Mouse (Mus musculus): Measurements from ENCODE around the gene Cln5. TPM values are rescaled to one million over a fixed set of nuclear protein-coding genes. Genes with fewer than 3 reads are reported as not detected.

Gene Cln5
- total and polyA plus RNA-seq, 3 experiments: 12.7 to 20.3 (median 19.1) TPM

DNA sequence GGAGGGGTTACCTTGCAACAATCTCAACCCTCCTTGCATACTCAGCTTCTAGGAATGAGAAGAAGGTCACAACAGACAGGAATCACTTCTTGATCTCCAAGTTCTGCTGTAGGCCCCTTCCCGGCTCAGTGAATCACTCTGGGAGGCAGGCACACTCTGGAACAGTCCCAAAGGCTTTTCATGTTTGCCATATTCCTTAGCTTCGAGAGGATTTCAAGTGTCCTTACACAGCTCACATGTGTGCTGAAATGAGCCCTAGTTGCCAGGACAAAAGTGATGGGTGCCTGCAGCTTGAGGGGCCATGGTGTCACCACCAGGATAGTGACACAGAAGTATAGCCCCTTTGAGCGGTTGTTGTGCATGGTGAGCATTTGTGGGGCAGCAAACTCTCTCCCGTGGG, 2.7 kb downstream of the Cln5 start:
- Histone ChIP-seq H3K79me2 (replicated peaks; ENCODE audit: control insufficient read depth, insufficient read depth, low read length) (0 out of 2 replicates have a peak, but pooled peaks cover 2% of the 10 kb centered on the region), H3K27me3 (ENCODE audit: control insufficient read depth, insufficient read depth, low read length) (no peaks in the 10 kb centered on the region), H3K4me3 (no peak overlapping the region), H3K27ac (no peak overlapping the region), H3K36me3 (ENCODE audit: control insufficient read depth, insufficient read depth, low read length) (peaks cover 3% of the 10 kb centered on the region; the same call in 1 of the 2 replicates), H3K9ac (ENCODE audit: low read depth, low read length) (no peak overlapping the region), H3K4me1 (ENCODE audit: control insufficient read depth, insufficient read depth, low read length) (peaks cover 1% of the 10 kb centered on the region; the same call in 1 of the 2 replicates)
- intact Hi-C loops (cut with DNase I): loop anchor here (2.0 kb wide), 1 partner anchor 14 kb away; no protein-coding TSS in a partner anchor
- TF ChIP-seq EP300 (IDR thresholded peaks at IDR 0.05; ENCODE audit: insufficient read depth, low read depth, low read length) (no peak), POLR2A (IDR thresholded peaks at IDR 0.05; ENCODE audit: insufficient read depth, low read depth, low read length) (no peak), CTCF (IDR thresholded peaks at IDR 0.05) (no peak)
- 86% methylated on average over 4 of the region's 4 CpGs for WGBS
- no peak for DNase-seq

DNA sequence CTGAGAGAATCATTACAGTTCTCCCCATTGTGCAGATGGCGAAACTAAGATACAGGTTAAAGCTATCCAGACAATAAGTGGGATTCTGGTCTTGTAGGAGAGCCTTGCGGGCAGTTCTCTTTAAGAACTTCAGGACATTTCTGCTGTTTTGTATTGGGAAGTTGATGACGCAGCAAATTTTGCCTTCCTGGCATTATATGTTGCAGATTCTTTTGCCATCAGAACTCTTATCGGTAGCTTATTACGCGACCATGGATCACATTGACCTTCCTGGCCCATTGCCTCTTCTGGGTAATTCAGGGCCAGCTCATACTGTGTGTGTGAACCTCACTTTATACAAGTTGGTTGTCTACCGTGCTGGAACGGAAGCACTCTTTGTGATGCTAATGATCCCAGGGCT, 3.8 kb downstream of the Cln5 start:
- TF ChIP-seq EP300 (IDR thresholded peaks at IDR 0.05; ENCODE audit: insufficient read depth, low read depth, low read length) (no peak), CTCF (IDR thresholded peaks at IDR 0.05) (no peak), POLR2A (IDR thresholded peaks at IDR 0.05; ENCODE audit: insufficient read depth, low read depth, low read length) (no peak)
- Histone ChIP-seq H3K27ac (no peak overlapping the region), H3K36me3 (ENCODE audit: control insufficient read depth, insufficient read depth, low read length) (peaks cover 6% of the 10 kb centered on the region; the same call in 1 of the 2 replicates), H3K4me1 (ENCODE audit: control insufficient read depth, insufficient read depth, low read length) (peaks cover 1% of the 10 kb centered on the region; the same call in 1 of the 2 replicates), H3K4me3 (no peak overlapping the region), H3K9ac (ENCODE audit: low read depth, low read length) (no peak overlapping the region), H3K79me2 (replicated peaks; ENCODE audit: control insufficient read depth, insufficient read depth, low read length) (0 out of 2 replicates have a peak, but pooled peaks cover 2% of the 10 kb centered on the region), H3K27me3 (ENCODE audit: control insufficient read depth, insufficient read depth, low read length) (no peaks in the 10 kb centered on the region)
- no peak for DNase-seq
- intact Hi-C loops (cut with DNase I): loop anchor here (2.0 kb wide), 1 partner anchor 13 kb away; no protein-coding TSS in a partner anchor
- 98% methylated on average over 8 of the region's 8 CpGs for WGBS

DNA sequence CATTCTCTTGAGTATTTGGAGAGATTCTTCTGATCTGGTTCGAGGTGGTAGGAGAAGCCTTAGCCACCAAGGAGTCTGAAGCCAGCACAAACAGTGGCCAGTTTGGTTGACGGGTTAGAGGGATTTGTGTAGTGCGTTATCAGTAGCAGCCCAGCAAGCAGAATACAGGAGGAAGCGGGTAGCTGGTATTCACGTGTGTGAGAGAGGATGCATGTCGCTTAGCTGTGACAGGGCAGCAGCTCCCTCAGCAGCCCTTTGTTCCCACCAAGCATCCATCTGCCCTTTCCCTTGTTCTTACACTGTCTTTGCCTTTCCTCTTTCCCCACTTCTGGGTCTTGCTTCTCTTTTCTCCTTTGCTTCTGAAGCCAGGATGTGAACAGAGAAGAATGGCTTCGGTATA, 5.2 kb downstream of the Cln5 start:
- no peak for DNase-seq
- H3K36me3 ChIP-seq (ENCODE audit: control insufficient read depth, insufficient read depth, low read length): peaks cover 6% of the 10 kb centered on the region; the same call in 1 of the 2 replicates
- intact Hi-C loops (cut with DNase I): no loop called here
- TF ChIP-seq POLR2A (IDR thresholded peaks at IDR 0.05; ENCODE audit: insufficient read depth, low read depth, low read length): no peak
- no peak for TF ChIP-seq CTCF (IDR thresholded peaks at IDR 0.05)
- TF ChIP-seq EP300 (IDR thresholded peaks at IDR 0.05; ENCODE audit: insufficient read depth, low read depth, low read length): no peak
- H3K27me3 ChIP-seq (ENCODE audit: control insufficient read depth, insufficient read depth, low read length): no peaks in the 10 kb centered on the region
- 78% methylated on average over 7 of the region's 7 CpGs for WGBS
- H3K4me1 ChIP-seq (ENCODE audit: control insufficient read depth, insufficient read depth, low read length): no peaks in the 10 kb centered on the region; the same call in 1 of the 2 replicates
- no peak overlapping the region for H3K27ac ChIP-seq
- 0 out of 2 replicates have a peak, but pooled peaks cover 2% of the 10 kb centered on the region for H3K79me2 ChIP-seq (replicated peaks; ENCODE audit: control insufficient read depth, insufficient read depth, low read length)
- no peak overlapping the region for H3K4me3 ChIP-seq
- no peak overlapping the region for H3K9ac ChIP-seq (ENCODE audit: low read depth, low read length)

DNA sequence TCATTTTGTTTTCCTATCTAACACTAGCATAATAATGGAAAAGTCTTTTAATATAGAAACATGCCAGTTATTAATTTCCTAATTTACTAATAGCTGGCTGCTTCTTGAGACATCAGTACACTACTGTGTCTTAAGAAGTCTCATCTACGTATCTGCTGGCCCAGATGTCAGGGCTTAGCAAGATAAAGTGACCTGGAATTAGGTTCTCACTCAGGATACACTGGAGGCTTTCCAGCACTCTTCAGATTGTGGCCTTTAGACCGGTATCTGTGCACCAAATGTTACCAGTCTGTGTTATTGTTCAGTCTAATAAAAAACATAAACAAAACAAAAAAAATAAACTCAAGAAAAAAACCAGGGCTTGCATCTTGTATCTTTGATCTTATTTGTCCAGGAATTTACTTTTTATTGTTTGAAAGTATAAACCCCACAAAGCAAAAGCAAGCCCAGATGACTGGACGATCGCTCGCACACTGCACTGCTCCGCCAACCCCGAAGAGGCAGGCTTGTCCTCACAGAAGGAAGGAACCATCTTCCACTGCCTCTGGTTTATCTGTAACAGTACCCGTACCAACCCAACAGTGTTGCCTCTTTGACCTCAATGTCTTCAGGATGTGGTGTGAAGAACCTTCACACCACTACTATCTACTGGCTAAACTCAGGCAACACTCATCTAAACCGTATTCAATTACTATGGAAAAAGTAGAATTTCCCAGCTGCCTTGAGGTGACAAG, 7.4 kb downstream of the Cln5 start:
- H3K36me3 ChIP-seq (ENCODE audit: control insufficient read depth, insufficient read depth, low read length): peaks cover 12% of the 10 kb centered on the region
- no peak for DNase-seq
- TF ChIP-seq EP300 (IDR thresholded peaks at IDR 0.05; ENCODE audit: insufficient read depth, low read depth, low read length) (no peak), POLR2A (IDR thresholded peaks at IDR 0.05; ENCODE audit: insufficient read depth, low read depth, low read length) (no peak), CTCF (IDR thresholded peaks at IDR 0.05) (no peak)
- H3K4me3 ChIP-seq: no peak overlapping the region
- no peak overlapping the region for H3K9ac ChIP-seq (ENCODE audit: low read depth, low read length)
- 0 out of 2 replicates have a peak, but pooled peaks cover 2% of the 10 kb centered on the region for H3K79me2 ChIP-seq (replicated peaks; ENCODE audit: control insufficient read depth, insufficient read depth, low read length)
- intact Hi-C loops (cut with DNase I): no loop called here
- no peaks in the 10 kb centered on the region; the same call in 1 of the 2 replicates for H3K4me1 ChIP-seq (ENCODE audit: control insufficient read depth, insufficient read depth, low read length)
- 80% methylated on average over 9 of the region's 9 CpGs for WGBS
- no peaks in the 10 kb centered on the region for H3K27me3 ChIP-seq (ENCODE audit: control insufficient read depth, insufficient read depth, low read length)
- H3K27ac ChIP-seq: no peak overlapping the region

DNA sequence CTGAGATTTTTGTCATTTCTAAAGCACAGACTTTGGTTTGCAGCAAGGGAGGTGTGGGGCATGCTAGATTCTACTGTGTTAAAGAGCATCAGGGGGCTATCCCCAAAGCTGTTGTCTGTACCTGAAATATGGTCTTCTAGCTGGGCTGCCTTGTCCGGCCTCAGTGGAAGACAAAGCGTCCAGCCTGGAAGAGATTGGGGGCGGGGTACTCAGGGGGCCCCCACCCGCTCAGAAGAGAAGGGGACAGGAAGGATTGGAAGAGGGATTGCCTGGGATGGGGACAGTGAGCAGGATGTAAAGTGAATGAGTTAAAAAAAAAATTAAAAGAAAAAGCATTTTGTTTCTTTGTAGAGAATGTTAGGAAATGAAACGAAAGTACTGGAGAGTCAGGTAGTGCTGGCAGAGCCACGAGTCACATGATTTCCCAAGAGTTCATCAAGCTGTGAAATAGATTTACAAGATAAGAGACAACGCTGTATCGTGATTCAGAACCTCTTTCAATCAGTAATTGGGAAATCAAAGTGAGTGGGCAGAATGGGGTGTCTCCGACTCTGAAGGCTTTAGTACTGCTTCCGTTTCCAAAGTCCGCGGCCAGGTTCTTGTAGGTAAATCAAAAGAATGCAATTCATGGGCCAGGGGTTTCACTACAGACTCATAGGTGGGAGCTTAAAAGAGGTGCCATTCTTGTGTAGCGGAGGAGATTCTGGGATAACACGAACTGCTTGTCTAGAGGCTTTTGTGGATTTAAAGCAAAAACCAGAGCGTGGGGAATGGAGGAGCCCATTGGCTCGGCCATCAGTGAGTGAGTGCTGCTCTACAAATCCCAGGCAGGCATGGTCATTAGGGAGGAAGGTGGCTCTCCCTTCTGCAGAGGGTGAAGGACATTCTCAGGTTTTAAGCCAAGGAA, 8.2 kb downstream of the Cln5 start:
- Histone ChIP-seq H3K36me3 (ENCODE audit: control insufficient read depth, insufficient read depth, low read length) (peaks cover 15% of the 10 kb centered on the region), H3K9ac (ENCODE audit: low read depth, low read length) (no peak overlapping the region), H3K27me3 (ENCODE audit: control insufficient read depth, insufficient read depth, low read length) (no peaks in the 10 kb centered on the region), H3K4me1 (ENCODE audit: control insufficient read depth, insufficient read depth, low read length) (no peaks in the 10 kb centered on the region; the same call in 1 of the 2 replicates), H3K4me3 (no peak overlapping the region), H3K27ac (no peak overlapping the region), H3K79me2 (replicated peaks; ENCODE audit: control insufficient read depth, insufficient read depth, low read length) (0 out of 2 replicates have a peak, but pooled peaks cover 2% of the 10 kb centered on the region)
- no peak for DNase-seq
- intact Hi-C loops (cut with DNase I): no loop called here
- TF ChIP-seq EP300 (IDR thresholded peaks at IDR 0.05; ENCODE audit: insufficient read depth, low read depth, low read length) (no peak), CTCF (IDR thresholded peaks at IDR 0.05) (no peak), POLR2A (IDR thresholded peaks at IDR 0.05; ENCODE audit: insufficient read depth, low read depth, low read length) (no peak)
- WGBS: 77% methylated on average over 16 of the region's 16 CpGs

Measured in heart, adult 2 months (tissue).